In the genomic region with DNA sequence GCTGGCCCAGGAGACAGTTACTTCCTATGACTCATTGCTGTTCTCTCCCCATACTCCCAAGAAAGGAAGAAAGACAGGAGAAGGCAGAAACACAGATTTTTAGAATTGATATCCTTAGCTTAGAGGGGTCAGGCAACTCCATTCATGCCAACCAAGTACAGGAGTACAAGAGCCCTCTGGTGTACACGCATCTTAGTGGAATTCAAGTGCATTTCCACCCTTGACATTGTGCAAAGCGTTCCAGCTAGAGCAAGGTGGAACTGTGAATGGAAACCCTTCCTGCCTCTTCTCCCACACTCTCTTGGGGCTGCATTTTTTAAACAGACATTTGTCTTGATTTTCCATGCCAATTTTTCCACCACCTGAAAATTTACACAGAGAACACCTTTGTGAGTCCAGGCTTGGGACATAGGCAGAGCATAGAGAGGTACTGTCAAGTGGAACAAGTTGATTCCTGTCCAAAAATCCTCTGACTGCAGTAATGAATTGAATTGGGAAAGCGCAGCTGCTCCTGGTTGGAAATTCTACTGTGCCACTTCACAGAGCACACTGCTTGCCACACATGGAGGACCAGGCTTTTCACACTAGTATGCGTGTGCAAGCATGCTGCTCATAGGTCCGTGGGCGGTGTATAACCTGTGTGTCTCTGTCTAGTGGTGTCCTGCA, we compare ENCODE assay signal across 29 mouse cellular contexts.
DNase-seq lines count a peak whose midpoint lies in the region; ATAC-seq lines count a peak whose summit lies in the region.
"Had no signal": no experiment of that assay in that cellular context is flagged by ENCODE, and none has a peak within 500 bp of the region (broad histone marks: within the 10 kb centered on the region; RNA-seq: fewer than 3 reads in every experiment).

No protein-coding gene starts in this region.

- H3K4me3 ChIP-seq in embryonic facial prominence, embryonic 13.5 days: no peak overlapping the region
- H3K4me3 ChIP-seq in embryonic facial prominence, embryonic 10.5 days: no peak overlapping the region
- H3K4me3 ChIP-seq in lung, embryonic 15.5 days: no peak overlapping the region
- no peak overlapping the region for H3K4me3 ChIP-seq in embryonic facial prominence, embryonic 15.5 days (replicated peaks)
- H3K4me3 ChIP-seq: erythroblast, embryonic 14.5 days; myocyte; neural tube, embryonic 12.5 days had no signal

- peak overlapping the region; percentile 73 for H3K27ac ChIP-seq in embryonic facial prominence, embryonic 13.5 days
- H3K27ac ChIP-seq in embryonic facial prominence, embryonic 10.5 days (replicated peaks): no peak overlapping the region
- H3K27ac ChIP-seq in lung, embryonic 15.5 days: peak overlapping the region; percentile 44
- 0 out of 2 replicates have a peak overlapping the region, but pooled peaks have one; percentile 11 for H3K27ac ChIP-seq in embryonic facial prominence, embryonic 15.5 days (replicated peaks)
- H3K27ac ChIP-seq: neural tube, embryonic 12.5 days had no signal

- no peaks in the 10 kb centered on the region for H3K9me3 ChIP-seq in embryonic facial prominence, embryonic 13.5 days
- no peaks in the 10 kb centered on the region for H3K9me3 ChIP-seq in embryonic facial prominence, embryonic 10.5 days
- H3K9me3 ChIP-seq in lung, embryonic 15.5 days: no peaks in the 10 kb centered on the region
- peaks cover 6% of the 10 kb centered on the region; the same call in 1 of the 2 replicates for H3K9me3 ChIP-seq in embryonic facial prominence, embryonic 15.5 days (replicated peaks)
- H3K9me3 ChIP-seq: neural tube, embryonic 12.5 days had no signal

- no peaks in the 10 kb centered on the region for H3K27me3 ChIP-seq in embryonic facial prominence, embryonic 13.5 days
- H3K27me3 ChIP-seq in embryonic facial prominence, embryonic 10.5 days (replicated peaks; ENCODE audit: low read depth, poor library complexity, severe bottlenecking): no peaks in the 10 kb centered on the region
- H3K27me3 ChIP-seq in lung, embryonic 15.5 days: no peaks in the 10 kb centered on the region
- H3K27me3 ChIP-seq in embryonic facial prominence, embryonic 15.5 days: no peaks in the 10 kb centered on the region
- H3K27me3 ChIP-seq: CH12.LX; neural tube, embryonic 12.5 days had no signal

- H3K36me3 ChIP-seq in embryonic facial prominence, embryonic 13.5 days: no peaks in the 10 kb centered on the region
- H3K36me3 ChIP-seq in embryonic facial prominence, embryonic 10.5 days (replicated peaks): no peaks in the 10 kb centered on the region
- no peaks in the 10 kb centered on the region for H3K36me3 ChIP-seq in lung, embryonic 15.5 days
- H3K36me3 ChIP-seq in embryonic facial prominence, embryonic 15.5 days: no peaks in the 10 kb centered on the region
- H3K36me3 ChIP-seq: neural tube, embryonic 12.5 days had no signal

- no peak overlapping the region for H3K9ac ChIP-seq in embryonic facial prominence, embryonic 13.5 days
- no peak overlapping the region for H3K9ac ChIP-seq in lung, embryonic 15.5 days
- no peak overlapping the region for H3K9ac ChIP-seq in embryonic facial prominence, embryonic 15.5 days
- H3K9ac ChIP-seq: neural tube, embryonic 12.5 days had no signal

- peaks cover 13% of the 10 kb centered on the region; the same call in 1 of the 2 replicates for H3K4me1 ChIP-seq in embryonic facial prominence, embryonic 13.5 days
- H3K4me1 ChIP-seq in embryonic facial prominence, embryonic 10.5 days: 0 out of 2 replicates have a peak, but pooled peaks cover 4% of the 10 kb centered on the region
- peaks cover 5% of the 10 kb centered on the region for H3K4me1 ChIP-seq in lung, embryonic 15.5 days
- 0 out of 2 replicates have a peak, but pooled peaks cover 4% of the 10 kb centered on the region for H3K4me1 ChIP-seq in embryonic facial prominence, embryonic 15.5 days
- H3K4me1 ChIP-seq: neural tube, embryonic 12.5 days had no signal

- no peak for ATAC-seq in embryonic facial prominence, embryonic 13.5 days (ENCODE audit: insufficient number of reproducible peaks, insufficient read depth, low FRiP score, low TSS enrichment, low read depth)
- peak; percentile 11; the same call in 1 of the 2 replicates for ATAC-seq in lung, embryonic 15.5 days (ENCODE audit: borderline replicate concordance, extremely low read depth, low FRiP score, low TSS enrichment)
- ATAC-seq in embryonic facial prominence, embryonic 15.5 days (ENCODE audit: insufficient number of reproducible peaks, low FRiP score, low TSS enrichment, low read depth): no peak
- ATAC-seq: forebrain, embryonic 16.5 days; hindbrain, embryonic 16.5 days; intestine, postnatal 0 days; midbrain, embryonic 16.5 days had no signal

- 80% methylated on average over 6 of the region's 6 CpGs for WGBS in embryonic facial prominence, embryonic 13.5 days
- 92% methylated on average over 6 of the region's 6 CpGs for WGBS in embryonic facial prominence, embryonic 10.5 days
- 62% methylated on average over 6 of the region's 6 CpGs for WGBS in lung, embryonic 15.5 days
- WGBS in embryonic facial prominence, embryonic 15.5 days: 63% methylated on average over 6 of the region's 6 CpGs

- no peak for DNase-seq in embryonic facial prominence, embryonic 10.5 days (ENCODE audit: low spot score)
- no peak for DNase-seq in lung, postnatal 14 days
- DNase-seq in MN1 (ENCODE audit: low spot score) (peak; percentile 14), adipocyte (ENCODE audit: low spot score) (no peak)
- no peak for DNase-seq in frontal cortex, postnatal 36 days (ENCODE audit: low spot score in 2 of 2)
- DNase-seq: adrenal gland, adult 2 months; cerebellum, adult 8-10 months; cerebellum, postnatal 25 days; gastrocnemius, postnatal 10 days; heart, postnatal 14 days; kidney, adult 9 months; kidney, postnatal 25 days; right cerebral cortex, adult 18-20 months; spleen, adult 18-20 months; thymus, adult 18-20 months; thymus, postnatal 25 days had no signal

- H3K4me2 ChIP-seq in embryonic facial prominence, embryonic 13.5 days: no peak overlapping the region
- no peak overlapping the region for H3K4me2 ChIP-seq in lung, embryonic 15.5 days
- no peak overlapping the region for H3K4me2 ChIP-seq in embryonic facial prominence, embryonic 15.5 days (replicated peaks)
- H3K4me2 ChIP-seq: liver, embryonic 11.5 days; midbrain, embryonic 11.5 days; neural tube, embryonic 12.5 days had no signal
